Mouse (Mus musculus) neutrophil, adult 5-6 weeks (primary cell): ENCODE measurements around the gene Pik3r2. TPM values are rescaled to one million over a fixed set of nuclear protein-coding genes. Genes with fewer than 3 reads are reported as not detected.

Source experiments
- ATAC-seq: fragments of 151-379, 151-347 bp; 2 replicates; pipeline ENCODE4 v1.8.0; 2017; ENCODE audit warnings: mild to moderate bottlenecking, moderate TSS enrichment; ENCODE audit not compliant: insufficient number of reproducible peaks, poor library complexity, low FRiP score, severe bottlenecking; ENCODE audit errors: extremely low read depth
- total RNA-seq: library from RNA; stranded (forward); fragments of 200-1000 nt; gene quantifications from 2 replicates; pipeline ENCODE4 v1.2.3, GENCODE M21; 2017

Gene Pik3r2
- total RNA-seq, 1 experiment from 2014 or later = 20.3 TPM

DNA sequence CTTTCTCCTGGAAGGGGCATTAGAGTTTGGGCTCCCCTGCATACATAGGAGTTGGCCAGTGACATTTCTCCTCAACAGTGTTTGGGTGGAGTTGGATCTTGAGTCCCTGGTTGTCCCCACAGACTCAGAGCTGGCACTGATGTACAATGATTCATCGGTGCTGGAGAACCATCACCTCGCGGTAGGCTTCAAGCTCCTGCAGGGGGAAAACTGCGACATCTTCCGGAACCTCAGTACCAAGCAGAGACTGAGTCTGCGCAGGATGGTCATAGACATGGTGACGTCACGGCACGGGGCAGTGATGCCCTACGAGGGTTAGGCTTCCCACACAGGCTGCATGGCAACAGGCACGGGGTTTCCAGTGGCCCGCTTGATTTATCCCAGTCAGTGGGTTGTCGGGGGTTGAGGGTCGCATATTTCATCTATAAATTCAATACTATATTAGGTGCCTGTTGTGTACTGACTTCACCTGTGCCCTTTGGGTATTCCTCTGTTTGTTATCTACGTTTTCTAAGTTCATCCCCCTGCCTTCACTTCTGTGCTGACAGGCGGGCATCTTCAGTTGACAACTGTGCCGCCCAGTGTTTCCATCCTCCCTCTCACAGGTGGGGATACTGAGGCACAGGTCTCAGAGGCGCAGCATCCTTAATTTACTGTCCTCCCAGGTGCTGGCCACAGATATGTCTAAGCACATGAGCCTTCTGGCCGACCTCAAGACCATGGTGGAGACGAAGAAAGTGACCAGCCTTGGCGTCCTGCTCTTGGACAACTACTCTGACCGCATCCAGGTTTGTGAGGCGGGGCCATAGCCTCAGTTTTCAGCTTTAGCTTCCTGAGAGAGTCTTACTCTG, 28.0 kb downstream of the Pik3r2 start:
- ATAC-seq = no peak

GRCm38 (mm10) chr8:70747211-70747890, 29.2 kb downstream of the Pik3r2 start:
- ATAC-seq = no peak

DNA sequence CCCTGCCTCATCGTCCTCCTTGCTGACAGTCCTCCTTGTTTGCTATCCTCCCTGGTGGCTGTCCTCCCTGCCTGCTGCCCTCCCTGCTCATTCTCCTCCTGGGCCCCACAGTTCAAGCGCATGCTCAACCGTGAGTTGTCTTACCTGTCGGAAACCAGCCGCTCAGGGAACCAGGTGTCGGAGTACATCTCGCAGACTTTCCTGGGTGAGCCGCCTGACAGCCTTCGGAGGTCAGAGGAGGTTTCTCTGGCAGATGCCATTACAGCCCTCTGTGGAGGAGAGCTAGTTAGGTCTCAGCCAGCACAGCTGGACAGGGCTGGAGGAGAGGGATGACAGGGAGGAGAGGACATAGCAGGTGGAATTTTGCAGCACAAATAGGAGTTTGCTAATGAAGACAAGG, 29.8 kb downstream of the Pik3r2 start:
- ATAC-seq = no peak

DNA sequence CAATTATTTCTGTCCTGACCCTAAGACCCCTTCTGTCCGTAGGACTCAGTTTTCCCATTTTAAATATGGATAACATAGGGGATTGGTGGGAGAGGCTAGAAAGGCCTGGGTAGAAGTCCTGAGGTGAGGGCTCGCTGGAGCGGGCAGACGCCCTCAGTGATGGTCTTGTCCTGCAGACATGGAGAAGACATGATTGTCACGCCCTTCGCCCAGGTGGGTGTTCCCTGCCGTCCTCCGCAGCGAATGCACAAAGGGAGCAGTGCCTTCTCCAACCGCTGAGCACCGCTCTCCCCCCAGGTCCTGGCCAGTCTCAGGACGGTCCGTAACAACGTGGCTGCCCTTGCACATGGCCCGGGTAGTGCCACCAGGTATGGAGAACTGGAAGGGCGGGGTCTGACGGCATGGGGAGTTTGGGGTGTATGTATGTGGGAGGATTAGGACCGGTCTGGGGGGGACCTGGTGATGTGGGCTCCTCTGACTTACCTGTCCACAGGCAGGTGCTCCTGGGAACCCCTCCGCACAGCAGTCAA, 30.8 kb downstream of the Pik3r2 start:
- ATAC-seq = no peak

GRCm38 (mm10) chr8:70744806-70745205, 31.7 kb downstream of the Pik3r2 start:
- ATAC-seq = peak; percentile 10; the same call in 1 of the 2 replicates

GRCm38 (mm10) chr8:70743656-70744590, 32.6 kb downstream of the Pik3r2 start:
- no peak; the same call in 1 of the 2 replicates for ATAC-seq

- ATAC-seq = no peak
Observed at GRCm38 (mm10) chr8:70742981-70743655, 33.4 kb downstream of the Pik3r2 start.

- ATAC-seq = no peak
Observed at GRCm38 (mm10) chr8:70742176-70742575, 34.3 kb downstream of the Pik3r2 start.

DNA sequence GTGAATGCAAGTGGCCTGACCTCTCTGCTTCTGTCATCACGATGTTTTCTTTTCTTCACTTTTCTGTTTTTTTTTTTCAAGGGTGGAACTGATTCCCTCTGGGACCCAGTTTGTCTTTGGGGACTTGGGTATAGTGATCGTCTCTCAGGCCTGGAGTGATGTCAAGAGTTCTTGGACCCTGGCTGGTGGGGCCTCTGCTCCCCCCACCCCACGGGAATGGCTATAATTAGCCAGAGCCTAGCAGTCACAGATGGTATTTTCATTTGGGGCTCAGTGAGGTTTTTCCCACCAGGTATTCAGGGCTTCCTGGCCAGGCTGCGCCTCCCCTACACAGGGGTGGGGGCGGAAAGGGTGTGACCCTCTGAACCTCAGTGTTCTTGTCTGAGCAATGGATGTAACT, 34.9 kb downstream of the Pik3r2 start:
- no peak for ATAC-seq

DNA sequence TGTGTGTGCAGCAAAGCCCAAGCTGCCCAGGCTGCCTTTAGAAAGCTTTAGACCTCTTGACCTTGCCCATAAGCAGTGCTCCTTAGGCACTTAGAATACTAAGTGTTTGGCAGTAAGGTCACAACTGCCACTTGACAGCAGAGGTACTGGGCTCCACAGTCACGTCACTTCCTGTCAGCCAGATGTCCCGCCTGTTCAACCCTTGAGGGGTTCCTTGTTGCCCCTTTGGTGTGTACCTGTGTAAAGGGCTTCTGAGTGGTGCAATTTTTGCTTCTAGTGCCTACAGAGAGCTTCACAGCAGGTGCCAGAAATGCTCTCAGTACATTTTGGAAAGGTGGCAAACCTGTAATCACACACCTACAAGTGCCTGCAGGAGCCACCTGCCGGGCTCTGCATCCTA, 38.3 kb downstream of the Pik3r2 start:
- ATAC-seq = no peak

DNA sequence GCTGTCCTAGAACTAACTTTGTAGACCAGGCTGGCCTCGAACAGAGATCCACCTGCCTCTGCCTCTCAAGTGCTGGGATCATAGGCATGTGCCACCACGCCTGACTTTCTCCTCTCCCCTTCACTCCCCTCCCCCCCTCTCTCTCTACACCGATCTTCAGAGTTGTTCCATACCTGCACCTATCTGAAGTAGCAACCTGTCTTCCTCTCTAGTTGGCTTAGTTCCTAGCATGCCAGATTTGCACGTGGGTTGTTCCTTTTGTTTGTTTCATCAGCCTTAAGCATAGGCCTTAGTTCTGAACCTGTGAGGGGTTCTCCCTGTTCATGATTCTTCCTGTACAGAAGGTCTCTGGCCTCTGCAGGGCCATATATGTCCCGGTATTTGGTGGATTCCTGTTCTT, 38.8 kb downstream of the Pik3r2 start:
- no peak for ATAC-seq

DNA sequence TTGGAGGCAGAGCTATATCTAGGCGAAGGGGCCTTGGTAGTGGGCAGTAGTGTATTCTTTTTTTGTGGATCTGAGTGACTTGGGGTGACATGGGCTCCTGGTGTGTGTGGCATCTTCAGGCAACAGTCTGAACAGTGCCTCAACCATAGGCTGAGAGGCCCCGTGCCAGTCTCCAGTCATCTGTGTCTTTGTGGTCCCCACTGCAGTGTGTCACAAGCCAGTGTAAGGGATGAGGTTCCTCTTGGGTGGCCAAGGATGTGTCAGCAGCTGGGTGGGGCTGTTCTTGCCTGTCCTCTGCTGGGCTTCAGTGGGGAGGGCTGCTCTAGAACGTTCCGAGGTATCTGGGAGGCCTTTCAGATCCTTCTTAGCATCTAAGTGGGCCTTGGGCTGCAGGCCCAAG, 45.6 kb downstream of the Pik3r2 start:
- peak; percentile 74 for ATAC-seq

GRCm38 (mm10) chr8:70729808-70730475, 46.6 kb downstream of the Pik3r2 start:
- peak; percentile 75 for ATAC-seq

DNA sequence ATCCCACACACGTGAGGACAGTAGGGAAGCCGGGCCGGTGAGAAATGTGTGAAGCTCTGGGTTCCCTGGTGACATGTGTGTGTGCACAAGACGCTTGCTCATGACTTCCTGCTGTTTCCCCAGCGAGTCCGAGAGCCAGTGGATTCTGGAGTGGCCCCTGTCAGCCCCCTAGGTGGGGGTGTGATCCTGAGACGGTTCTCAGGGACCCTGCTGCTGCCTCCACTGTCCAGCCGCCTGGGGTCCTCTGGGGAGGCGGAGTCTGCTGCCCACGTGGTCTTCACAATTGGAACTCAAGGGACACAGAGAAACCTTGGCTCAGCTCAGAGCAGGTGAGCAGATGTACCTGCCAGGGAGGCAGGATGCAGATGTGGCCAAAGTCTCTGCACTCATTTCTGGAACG, 49.8 kb downstream of the Pik3r2 start:
- no peak for ATAC-seq

- no peak for ATAC-seq
Observed at GRCm38 (mm10) chr8:70725792-70726447, 50.6 kb downstream of the Pik3r2 start.

DNA sequence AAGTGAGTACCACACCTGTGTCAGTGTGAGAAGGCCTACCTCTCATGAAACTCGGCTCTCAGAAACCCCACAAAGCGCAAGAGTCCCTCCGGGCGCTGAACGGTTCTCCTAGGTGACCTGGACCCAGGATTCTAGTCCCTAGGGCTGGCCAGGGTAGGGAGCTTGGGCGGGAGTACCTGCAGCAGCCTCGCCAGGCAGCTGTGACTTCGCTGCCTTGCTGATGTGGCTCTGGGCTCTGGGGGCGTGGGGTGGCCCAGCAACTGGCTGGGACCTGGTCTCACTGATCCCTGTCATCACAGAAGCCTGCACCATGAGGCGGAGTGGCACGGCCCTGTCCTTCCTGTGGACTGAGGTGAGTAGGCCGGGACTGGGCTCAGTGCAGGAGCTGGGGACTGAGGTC, 52.3 kb downstream of the Pik3r2 start:
- no peak for ATAC-seq

- ATAC-seq = no peak
Observed at GRCm38 (mm10) chr8:70723486-70724210, 52.9 kb downstream of the Pik3r2 start, which contains the start of gene Pde4c. Pde4c (plus strand) TSS chr8:70723720.
